Mouse (Mus musculus) erythroid progenitor cell, adult 5-6 weeks (primary cell): ENCODE data around the gene Hcrtr2. TPM values are rescaled to one million over a fixed set of nuclear protein-coding genes. Genes with fewer than 3 reads are reported as not detected.

ENCODE experiments used
- ATAC-seq: replicated peaks from 2 replicates; pipeline ENCODE4 v1.8.0; 2016; ENCODE audit warnings: moderate number of reproducible peaks, mild to moderate bottlenecking, moderate TSS enrichment, inconsistent platforms; ENCODE audit not compliant: poor library complexity, low FRiP score, severe bottlenecking
- total RNA-seq, 2 experiments: library from RNA; stranded (forward) in 1 of 2; stranded (reverse) in 1 of 2; fragments of 150-400 nt in 1 of 2; fragments of 186-747, 209-891 nt in 1 of 2; gene quantifications; 2 replicates each; pipeline versions ENCODE4 v1.2.3 to v1.2.4; 2015 to 2017; ENCODE audit warnings: low replicate concordance in 2 of 2

The Hcrtr2 gene
- total RNA-seq (2015; ENCODE audit: low replicate concordance) (not detected in 2 replicates), total RNA-seq (2017; ENCODE audit: low replicate concordance) (not detected in 2 replicates)

DNA sequence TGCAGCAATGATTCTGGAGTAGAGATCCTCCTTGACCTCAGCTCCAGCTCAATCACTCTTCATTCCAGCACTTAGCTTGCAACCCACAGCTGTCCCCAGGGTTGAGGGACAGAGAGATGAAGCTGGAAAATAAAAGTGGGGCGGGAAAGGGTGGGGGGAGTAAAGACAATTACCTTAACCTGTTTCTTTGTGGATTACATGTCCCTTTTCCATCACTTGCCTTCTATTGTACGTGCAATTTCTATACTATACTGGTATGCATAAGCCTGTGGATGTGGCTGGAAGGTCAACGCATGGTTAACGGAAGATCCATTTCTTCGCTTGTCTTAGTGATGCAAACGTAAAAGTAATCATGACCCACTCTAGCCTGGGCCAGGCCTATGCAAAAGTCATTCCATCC lies at the start of gene Hcrtr2:
TSS of gene Hcrtr2 (minus strand) at position 101 of the 400 bp plus-strand sequence.
- no peak for ATAC-seq

GRCm38 (mm10) chr9:76364874-76365273 lies 41.2 kb upstream of the Hcrtr2 start:
- no peak for ATAC-seq

- no peak for ATAC-seq
Measured at GRCm38 (mm10) chr9:76360374-76360773, 36.7 kb upstream of the Hcrtr2 start.

GRCm38 (mm10) chr9:76352346-76352745 lies 28.7 kb upstream of the Hcrtr2 start:
- no peak for ATAC-seq

- ATAC-seq, result no peak
Measured at GRCm38 (mm10) chr9:76347298-76347697, 23.6 kb upstream of the Hcrtr2 start.

DNA sequence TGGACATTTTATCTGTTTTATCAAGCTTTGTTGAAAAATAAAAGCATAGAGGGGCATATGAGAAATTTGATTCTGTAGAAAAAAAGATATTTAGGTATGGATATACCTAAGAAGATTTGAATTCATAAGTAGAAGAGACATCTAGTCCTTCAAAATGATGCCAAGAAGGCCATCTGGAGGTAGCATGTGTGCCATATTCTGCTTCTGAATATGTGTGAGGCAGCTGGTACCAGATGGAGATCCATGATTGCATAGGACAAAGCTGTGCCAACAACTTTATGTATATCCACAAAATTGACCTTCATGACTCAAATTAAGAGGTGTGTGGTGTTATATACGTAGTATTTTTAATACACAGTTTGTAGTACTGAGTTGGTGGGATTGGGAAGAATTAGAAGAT lies 7.4 kb upstream of the Hcrtr2 start:
- ATAC-seq, result no peak

- ATAC-seq, result no peak
Measured at GRCm38 (mm10) chr9:76323186-76323701, 412 bp downstream of the Hcrtr2 start.

GRCm38 (mm10) chr9:76322122-76323052 lies 1.3 kb downstream of the Hcrtr2 start:
- no peak for ATAC-seq

DNA sequence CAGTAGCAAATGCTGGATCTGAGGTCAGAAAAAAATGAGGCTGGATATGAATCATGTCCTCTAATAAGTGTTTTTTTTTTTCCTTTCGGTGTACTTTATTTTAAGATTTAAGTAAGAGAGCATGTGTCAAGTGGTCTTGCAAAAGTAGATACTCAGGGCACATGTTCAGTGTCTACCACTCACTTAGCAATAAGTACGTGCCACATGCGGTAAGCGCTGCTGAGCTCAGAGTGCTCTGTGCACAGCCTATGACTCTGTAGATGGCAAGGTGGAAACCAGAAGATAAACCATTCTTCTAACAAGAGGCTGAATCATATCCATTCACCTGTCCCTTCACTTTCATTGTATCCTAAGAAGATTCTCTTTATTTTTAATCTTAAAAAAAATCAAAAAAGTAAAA lies 2.1 kb downstream of the Hcrtr2 start:
- ATAC-seq, result no peak

- no peak for ATAC-seq
Measured at GRCm38 (mm10) chr9:76320755-76321154, 2.9 kb downstream of the Hcrtr2 start.

DNA sequence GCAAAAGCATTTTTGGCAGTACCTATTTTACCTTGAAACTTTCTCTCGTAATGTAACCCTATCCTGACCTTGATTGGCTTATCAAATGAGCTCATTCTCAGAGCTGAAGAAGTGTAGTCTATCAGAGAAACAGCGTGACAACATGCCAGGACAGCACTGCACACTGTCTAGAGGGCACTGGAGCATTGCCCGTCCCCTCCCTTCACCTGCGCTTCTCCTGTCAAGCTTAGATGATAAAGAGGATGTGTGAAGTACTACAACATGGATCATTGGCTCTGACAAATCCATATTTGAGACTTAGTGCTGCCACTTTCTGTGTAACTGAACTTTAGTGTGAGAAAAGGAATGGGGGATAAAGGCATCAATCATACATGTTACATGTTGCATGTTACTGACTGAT lies 5.4 kb downstream of the Hcrtr2 start:
- ATAC-seq, result no peak

DNA sequence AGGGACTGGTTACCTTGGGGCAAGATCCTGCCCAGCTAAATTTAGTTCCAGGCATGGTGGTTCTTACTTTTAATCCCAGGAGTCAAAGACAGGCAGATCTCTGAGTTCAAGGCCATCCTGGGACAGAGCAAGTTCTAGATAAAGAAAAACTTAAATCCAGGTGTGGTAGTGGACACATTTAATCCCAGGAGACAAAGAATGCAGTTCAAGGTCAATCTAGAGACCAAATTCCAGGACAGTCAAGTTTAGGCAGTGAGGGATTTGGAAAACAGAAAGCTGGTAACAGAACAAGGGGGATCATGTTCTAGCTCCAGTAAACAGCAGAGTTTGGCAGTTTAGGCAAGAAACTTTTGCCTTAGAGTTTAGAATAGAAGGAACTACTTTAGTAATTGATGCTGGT lies 8.6 kb downstream of the Hcrtr2 start:
- no peak for ATAC-seq

- no peak for ATAC-seq
Measured at GRCm38 (mm10) chr9:76313921-76314320, 9.7 kb downstream of the Hcrtr2 start.

DNA sequence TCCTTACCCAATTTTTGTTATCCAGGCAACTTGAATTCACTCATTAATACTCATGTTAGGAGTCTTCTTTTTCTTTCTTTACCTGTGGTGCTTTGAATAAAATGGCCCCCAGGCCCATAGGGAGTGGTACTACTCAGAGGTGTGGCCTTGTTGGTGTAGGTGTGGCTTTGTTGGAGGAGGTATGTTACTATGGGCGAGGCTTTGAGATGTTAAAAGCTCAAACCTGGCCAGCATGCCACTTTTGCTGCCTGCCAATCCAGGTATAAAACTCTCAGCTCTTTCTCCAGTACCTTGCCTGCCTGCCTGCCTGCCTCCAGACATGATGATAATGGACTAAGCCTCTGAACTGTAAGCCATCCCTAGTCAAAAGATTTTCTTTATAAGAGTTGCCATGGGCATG lies 11.4 kb downstream of the Hcrtr2 start:
- ATAC-seq, result no peak

- ATAC-seq, result no peak
Measured at GRCm38 (mm10) chr9:76291384-76291783, 32.3 kb downstream of the Hcrtr2 start.

- no peak for ATAC-seq
Measured at GRCm38 (mm10) chr9:76270886-76271285, 52.8 kb downstream of the Hcrtr2 start.

DNA sequence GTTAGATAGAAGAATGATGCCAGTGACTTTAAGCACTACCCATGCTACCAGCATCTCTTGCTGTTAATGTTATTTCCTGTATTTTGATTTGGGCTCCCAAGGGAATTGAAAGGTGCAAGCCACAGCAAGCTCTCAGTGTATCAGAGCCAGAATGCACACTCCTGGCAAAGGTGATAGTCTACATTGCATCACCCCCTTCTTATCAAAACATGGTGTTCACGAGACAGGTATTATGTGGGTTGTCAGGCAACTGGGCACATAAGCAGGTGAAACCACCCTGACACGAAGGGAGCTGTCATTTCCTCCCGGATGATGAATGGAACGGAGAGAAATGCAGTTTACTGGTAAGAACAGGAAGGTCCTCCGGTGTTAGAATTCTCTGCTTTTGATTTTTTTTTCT lies 65.9 kb downstream of the Hcrtr2 start:
- ATAC-seq, result no peak

- ATAC-seq, result no peak
Measured at GRCm38 (mm10) chr9:76252544-76252943, 71.1 kb downstream of the Hcrtr2 start.

DNA sequence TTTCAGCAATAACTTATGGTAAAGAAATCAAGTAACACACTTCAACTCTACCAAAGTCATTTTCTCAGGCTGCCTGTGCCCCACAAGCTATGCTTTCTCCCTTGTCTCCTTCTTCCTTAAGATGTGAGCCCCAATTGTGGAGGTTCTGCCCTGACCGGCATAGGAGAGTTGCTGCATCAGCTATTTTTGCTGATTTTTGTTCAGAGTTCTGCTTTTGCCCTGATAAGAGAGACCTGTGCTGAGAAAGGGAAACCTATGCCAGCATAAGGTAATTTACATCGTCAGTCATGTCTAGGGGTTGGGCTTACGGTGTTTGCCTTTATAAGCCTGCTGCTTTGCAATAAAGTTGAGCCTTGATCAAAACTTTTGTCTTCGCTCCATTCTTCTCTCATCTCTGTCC lies 71.5 kb downstream of the Hcrtr2 start:
- no peak for ATAC-seq

DNA sequence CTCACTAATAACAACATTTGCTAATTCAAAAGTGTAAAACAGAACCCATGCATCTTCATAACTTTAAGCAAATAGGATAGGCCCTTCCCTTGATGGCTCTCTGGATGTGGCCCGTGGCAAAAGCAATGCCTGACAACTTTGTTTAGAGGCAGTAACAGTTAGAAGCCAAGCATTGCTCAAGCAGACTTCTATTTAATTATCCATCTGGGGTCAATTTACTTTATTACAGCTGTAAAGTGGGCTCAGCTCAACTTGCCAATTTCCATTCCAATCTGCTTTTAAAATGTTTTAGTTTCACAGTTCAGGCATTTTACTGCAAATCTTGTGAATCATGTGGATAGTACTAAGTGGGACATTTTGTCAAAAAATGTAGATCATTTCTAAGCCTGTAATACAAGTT lies 81.3 kb downstream of the Hcrtr2 start:
- ATAC-seq, result no peak

- no peak for ATAC-seq
Measured at GRCm38 (mm10) chr9:76237946-76238345, 85.7 kb downstream of the Hcrtr2 start.
